Mouse (Mus musculus) cerebellum, postnatal 10 days (tissue): ENCODE measurements around the gene Katnal1.

ENCODE experiments used
- DNase-seq, 2 experiments: peaks; one replicate each; pipeline ENCODE4 v3.0.0; 2021; ENCODE audit warnings: mixed read lengths in 2 of 2

Gene Katnal1

DNA sequence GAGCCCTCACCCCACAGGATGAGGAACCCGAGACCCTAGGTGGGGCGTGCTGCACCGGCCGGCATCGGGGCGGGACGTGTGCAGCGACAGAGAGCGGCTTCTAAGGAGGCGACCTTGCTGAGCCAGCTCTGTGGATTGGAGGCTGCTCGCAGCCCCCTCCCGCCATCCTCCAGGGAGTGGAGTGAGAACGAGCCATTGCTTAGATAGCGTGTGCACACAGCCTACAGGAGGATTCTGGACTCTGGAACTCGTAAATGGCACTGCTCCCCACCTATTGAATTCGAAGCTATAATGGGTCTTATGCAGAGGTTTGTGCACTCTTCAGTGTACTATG is at the start of gene Katnal1:
Gene Katnal1, minus strand, starts transcription at position 205 of the 334 bp plus-strand sequence.
- no peak for DNase-seq

DNA sequence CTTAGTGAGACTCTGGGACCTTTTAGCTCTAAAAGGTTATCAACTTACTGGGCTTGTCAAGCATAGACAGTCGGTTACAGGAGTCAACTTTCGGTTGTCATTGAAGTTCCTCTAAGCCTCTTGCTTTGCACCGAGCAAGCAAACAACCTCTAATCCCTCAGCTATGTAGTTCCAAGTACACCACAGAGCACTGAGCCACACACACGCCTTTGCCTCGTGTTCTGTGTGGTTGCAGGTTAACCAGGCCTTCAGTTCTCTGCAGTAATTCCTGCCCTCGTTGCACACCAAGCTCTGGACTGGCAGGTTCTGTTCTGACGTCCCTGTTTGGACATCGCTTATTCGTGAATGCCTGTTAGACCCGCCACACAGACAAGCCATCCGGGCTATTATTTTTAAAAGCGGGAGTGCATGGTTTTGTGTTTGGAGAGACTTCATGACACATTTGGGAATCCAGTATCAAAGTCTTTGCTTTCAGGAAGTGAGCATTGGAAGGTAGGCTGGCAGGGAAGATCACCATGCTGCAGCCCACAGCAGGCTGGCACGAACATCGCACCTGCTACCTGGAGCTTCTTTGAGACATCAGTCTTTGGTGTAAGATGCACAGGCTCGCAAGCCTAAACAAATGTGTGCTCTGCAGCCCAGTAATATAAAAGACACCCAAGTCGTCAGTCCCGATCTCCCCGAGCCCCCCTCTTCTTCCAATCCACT is 49.5 kb upstream of the Katnal1 start:
- no peak for DNase-seq

DNA sequence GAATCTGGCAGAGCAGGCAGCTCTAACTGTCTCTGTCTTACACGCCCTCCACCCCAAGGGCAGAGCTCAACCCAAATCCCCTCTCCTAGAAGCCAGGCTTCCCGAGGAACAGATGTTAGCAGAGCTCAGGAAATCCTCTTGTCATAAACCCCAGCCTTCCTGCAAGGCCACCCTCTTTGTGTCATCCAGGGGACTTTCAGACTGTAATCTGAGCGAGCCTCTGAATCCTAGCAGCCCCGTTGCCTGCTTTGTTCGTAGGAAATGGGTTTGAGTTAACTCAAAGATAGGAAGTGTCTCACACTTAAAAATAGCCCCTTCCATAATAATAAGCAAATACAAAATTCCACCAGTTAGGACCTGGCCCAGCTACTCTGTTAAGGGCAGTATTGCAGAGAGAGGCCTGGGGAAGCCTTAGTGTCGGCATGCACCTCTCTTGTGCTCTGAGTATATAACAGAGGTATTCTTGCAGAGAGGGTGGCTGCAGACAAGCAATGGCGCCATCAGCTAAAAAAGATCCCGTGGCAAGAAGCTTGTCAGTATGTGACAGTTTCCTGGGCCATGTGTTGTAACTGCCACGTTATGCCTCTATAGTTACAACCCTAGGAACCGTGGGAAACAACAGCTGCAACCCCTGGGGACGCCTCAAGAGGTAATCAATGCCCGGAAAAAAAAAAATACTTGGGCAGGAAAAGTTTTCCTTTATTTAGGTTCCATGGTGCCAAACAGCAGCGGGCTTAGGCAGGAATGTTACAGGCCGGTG is 48.8 kb upstream of the Katnal1 start:
- no peak for DNase-seq

DNA sequence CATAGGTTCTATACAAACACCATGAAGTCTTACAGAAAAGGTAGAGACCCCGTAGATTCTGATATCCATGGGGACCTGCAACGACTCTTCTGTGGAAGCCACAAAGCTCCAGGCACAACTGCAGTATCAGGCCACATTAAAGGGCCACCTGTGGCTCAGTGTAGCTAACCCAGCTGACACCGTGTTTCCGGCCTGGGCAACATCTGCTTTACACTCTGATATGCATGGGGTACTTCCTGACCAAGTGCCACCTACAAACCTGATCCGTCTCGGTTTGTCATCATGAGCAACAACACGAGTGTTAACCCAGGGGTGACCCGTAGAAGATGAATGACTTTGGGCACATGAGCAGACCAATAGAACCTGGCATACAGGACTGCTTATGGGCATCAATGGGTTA is 47.8 kb upstream of the Katnal1 start:
- DNase-seq = no peak

DNA sequence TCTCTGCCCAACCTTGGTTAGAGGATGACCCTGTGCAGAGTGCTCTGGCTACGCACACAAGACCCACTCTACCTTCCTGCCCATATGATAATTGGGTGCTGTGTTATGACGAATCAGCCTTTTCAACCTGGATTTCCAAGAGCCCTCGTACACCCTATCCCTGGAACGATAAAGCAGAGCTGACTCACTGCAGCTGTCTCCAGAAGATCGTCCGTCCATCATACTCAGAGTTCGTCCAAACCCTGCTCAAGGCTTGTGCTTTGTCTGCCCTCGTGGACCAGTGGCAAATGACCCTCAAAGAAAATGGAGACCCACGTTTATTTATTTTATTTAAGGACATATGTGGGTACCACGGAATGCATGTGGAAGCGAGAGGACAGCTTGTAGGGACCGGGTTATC is 45.9 kb upstream of the Katnal1 start:
- DNase-seq = no peak

DNA sequence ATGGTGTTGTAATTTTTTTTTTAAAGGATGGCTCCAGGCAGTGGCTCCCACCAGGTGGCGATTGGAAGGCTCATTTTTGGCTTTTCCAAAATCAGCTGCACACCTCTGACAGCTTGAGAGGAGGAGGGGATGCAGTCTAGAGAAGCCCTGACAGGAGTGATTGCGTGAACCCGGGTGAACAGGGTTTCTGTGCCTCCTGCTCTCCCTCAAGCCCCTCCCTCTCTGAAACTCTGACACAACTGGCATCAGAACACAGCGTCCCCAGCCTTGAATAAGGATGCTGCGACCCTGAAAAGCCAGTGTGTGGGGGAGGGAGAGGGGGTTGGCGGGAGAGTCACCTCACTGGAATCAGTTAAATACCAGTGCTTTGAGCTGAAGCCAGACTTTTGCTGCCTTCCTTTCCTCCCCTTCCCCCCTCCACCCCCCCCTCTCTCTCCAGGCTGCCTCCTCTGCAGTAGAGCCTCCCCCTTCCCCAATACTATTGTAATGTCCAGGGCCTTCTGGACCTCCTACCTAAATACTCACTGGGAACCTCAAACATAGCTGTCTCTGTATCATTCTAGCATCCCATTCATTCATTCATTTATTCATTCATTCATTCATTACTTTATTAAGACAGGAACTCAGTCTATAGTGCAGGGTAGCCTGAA is 44.0 kb upstream of the Katnal1 start:
- DNase-seq = peak; percentile 58 to 64

DNA sequence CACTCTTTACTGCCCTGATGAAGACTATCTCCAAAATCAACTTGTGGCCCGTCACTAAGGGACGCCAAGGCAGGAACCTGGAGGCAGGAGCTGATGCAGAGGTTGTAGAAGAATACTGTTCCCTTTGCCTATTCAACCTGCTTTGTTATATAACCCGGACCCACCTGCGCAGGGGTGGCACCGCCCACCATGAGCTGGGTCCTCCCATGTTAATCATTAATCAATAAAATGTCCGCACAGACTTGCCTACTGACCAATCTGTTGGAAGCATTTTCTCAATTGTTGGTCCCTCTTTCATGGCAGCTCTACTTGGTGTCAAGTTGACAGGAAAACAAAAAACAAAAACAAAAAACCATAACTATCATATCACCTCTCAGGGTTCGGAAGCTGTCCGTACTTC is 43.0 kb upstream of the Katnal1 start:
- no peak for DNase-seq

DNA sequence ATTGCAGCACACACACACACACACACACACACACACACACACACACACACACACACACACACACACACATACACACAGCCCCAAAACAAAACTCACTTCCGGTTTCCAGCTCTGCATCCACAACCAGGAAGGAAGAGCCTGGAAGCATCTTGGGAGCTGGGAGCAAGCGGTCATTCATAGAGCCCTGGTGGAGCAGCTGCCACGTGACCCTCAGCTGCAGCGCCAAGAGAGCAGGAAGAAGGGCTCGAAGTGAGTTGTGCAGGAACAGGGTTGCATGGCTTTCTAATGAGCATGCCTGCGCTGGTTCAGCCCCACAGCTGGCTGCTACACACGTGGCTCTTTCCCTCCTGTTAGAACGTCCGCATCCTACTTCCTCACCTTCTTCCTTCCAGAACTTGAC is 40.5 kb upstream of the Katnal1 start:
- DNase-seq = no peak

DNA sequence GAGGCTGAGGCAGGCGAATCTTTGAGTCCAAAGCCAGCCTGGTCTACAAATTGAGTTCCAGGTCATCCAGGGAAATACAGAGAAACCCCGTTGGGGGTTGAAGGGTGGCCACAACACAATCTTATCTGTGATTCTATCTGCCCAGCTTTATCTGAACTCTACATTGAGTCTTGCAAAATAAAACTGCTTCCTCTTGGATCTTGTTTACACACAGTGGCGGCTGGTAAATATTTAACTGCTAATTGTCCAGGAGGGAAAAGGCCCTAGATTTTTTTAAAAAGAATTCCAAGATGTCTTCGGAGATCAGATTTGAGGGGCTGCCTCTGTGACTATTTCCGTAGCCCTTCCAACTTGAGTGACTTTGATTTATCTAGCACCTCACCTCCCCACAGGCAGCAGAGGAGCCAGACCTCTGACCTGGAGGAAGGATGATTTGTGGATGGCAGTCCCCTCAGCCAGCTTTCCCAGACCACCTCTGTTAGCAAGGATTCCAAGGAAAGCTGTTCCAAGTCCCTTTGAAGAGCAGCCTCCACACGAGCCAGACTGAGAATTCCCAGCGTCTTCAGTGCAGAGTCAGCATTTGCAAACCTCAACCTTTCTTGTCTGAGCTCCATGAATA is 39.9 kb upstream of the Katnal1 start:
- DNase-seq = no peak

DNA sequence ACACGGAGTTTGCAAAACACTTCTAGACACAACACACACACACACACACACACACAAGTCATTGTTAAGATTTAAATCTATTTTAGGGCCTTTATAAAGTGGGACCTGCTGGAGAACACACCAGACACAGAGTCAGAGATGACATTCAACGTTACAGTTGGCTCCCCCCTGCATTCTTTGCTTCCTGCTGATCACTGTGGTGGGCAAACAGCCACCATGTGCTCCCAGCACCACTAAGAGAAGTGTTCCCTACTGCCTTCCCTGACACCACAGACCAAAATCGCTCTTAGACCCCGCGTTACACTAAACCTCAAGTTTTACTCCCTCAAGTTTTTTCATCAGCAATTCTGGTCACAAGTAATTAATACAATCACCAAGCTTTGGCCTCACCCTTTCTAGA is 39.1 kb upstream of the Katnal1 start:
- DNase-seq = no peak

DNA sequence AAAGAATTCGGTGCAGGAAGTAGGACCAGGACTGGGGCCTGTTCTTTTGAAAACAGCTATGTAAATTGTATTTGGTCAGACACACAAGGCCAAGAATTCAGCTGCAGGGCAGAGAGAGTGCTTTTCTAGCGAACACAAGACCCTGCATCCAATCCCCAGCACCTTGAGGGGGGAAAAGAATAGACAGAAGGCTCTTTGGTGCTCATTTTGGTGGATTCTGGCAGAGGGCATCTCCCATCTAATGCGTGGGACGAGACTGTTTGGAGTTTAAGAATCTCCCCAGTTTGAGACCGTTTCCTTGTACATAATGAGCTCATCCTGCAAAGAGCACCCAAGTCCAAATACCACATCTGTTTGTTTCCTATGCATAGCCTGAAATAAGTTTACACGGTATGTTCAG is 37.3 kb upstream of the Katnal1 start:
- no peak for DNase-seq

DNA sequence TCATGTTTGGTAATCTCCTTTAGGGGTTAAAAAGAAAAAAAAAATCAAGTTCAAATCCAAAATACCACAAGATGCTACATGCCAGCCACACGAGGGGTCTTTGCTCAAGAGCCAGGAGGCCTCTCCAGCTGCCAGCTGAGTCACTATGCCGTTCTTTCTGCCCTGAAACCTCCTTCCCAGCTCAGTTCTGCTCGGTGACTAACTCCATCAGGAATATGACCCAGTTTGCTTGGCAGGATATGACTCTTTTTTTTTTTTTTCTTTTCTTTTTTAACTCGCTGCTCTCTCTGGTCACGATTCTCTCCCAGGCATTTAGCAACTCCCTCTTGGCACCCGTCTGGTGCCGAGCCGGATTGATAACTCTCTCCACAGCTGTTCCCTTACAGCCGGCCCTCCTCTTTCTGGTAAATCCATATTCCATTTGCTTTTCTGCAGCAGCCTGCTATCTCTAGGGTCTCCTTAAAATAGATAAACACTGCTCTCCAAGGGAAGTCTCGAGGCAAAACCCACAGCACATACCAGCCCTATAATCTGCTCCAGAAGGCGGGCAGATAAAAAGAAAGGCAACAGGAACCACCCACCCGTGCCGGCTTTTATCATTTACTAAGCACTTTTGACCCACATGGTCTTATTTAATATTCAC is 36.7 kb upstream of the Katnal1 start:
- peak; percentile 55 to 66 for DNase-seq

DNA sequence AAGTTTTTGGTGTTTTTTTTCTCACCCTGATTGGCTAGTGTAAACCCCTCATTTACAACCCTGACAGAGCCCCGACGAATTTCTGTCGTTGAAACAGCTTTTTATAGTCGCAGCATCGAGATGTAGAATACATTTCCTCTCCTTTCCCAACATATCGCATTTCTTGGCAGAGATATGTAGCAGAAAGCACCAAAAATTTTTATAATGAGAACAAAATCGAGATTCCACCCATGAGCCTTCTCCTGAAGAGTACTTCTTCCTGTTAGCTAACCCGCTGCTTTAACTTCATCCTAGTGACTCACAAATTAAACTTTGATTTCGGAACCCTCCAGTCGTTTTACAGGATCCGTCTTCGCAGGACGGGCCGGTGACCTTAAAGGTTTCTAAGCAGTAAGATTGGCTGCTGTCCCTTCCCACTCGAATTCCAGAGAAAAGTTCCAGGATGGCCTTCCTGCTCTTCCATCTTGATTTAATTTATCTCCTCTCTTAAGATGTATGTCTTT is 36.0 kb upstream of the Katnal1 start:
- no peak for DNase-seq

DNA sequence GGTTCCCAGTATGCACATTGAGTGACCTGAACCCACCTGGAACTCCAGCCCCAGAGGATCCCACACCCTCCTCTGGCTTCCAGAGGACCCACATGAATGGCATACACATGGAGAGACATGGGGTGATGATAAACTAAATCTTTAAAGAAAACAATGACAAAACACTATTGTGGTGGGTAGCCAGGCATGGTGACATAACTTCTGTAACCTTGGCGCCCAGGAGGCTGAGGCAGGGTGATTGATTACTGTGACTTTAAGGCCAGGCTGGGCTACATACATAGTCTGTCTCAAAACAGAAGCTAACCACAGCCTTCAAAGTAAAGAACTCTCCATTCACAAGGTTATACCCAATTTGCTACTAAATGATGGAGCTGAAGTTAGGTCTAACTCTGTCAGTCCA is 35.1 kb upstream of the Katnal1 start:
- DNase-seq = no peak

DNA sequence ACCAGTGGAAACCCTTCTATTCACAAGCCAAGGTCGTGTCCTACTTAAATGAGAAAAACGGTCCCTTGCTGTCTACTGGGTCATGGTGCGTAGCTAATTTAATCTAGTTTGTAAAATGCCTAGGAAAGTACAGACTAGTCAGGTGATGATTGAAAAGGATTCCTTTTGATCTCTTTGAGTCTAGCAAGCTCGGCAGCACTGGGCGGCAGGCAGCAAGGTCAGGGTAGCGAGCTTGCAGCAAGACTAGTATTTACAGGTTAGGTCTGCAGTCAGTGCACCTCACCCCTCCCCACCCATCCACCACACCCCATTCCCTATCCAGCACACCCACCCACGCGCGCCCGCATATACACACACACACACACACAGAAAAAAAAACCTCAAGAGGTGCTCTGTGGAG is 31.1 kb upstream of the Katnal1 start:
- no peak for DNase-seq

DNA sequence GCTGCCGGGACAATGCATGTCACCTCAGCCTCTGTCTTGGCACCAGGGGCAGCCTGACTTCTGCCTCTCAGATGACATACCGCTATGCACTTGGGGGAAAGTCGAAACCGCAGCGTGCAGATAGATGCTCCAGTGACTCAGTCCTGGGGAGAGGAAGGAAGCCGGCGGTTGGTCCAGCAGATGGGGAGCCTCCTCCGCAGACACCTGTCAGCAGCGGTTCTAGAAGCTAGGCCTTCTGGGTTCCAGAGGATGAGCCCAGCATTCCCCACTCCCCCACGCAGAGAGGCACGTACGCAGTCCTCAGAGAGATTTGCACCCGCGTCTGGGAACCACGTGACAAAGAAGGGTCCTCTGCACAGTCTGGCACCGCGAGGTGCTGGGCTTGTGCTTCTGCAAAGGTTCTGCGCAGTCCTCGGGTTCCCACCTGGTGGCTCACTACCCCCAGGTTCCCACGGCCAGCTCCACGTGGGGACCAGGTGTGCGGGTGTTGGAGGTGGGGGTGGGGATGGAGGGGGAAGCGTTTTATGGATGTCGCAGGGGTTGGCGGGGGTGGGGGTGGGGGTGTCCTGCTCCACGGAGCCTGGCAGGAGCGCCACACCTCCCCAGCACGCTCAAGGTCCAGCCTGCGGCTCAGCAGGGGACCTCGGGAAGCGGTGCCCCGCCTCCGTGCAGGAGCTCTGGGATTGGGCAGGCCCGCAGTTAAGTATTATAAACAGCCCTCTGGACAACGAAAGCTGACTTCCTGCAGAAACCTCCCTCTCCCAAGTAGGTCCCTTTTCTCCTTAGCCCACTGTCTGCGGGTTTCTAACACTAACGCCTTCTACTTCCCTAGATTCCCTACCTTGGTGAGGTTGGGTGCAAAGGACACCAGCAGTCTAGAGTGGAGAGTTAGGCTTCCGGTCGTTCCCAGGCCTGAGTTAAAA is 30.2 kb upstream of the Katnal1 start:
- peak; percentile 51 to 57 for DNase-seq

DNA sequence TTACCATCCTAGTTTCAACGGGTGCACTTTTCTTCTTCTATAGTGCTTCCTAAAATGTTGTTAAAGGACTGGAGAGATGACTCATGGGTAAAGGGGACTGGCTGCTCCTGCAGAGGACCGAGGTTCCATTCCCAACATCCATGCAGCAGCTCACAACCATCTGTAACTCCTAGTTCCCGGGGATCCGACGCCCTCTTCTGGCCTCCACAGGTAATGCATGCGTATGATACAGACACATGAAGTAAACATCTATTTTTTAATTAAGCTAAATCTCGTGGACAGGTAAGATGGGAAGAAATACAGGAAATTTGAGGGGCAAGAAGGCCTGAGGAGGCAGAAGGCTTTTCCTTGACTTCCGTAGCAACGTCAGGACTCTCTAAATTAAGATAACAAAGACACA is 29.2 kb upstream of the Katnal1 start:
- DNase-seq = peak in 1 of 2 experiments; percentile 49

DNA sequence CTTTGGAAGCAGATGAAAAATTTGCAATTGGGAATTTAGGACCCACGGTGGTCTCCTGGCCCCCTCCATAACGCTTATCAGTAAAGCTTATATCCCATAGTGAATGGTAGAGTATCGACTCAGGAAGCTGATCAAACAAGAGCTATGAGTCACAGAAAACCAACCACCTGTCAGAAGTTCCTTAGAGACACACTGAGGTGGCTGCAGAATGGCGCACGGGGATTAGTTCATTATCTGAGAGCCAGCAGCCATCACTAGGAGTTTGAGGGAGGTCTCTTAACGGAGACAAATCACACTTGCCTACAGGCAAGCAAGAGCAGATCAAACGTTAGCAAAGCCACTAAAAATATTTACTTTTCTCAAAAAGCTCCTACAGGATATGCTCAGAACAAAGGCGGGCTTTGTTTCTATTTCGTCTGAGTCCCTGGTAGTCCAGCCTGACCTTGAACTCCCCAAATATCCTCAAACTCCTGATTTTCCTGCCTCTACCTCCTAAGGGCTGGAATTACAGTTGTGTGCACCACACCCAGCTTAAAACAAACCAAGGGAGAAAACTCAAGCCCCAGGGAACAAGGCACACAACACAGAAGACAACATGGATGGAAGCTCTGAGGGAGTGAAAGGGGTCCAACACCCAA is 27.9 kb upstream of the Katnal1 start:
- DNase-seq = no peak

DNA sequence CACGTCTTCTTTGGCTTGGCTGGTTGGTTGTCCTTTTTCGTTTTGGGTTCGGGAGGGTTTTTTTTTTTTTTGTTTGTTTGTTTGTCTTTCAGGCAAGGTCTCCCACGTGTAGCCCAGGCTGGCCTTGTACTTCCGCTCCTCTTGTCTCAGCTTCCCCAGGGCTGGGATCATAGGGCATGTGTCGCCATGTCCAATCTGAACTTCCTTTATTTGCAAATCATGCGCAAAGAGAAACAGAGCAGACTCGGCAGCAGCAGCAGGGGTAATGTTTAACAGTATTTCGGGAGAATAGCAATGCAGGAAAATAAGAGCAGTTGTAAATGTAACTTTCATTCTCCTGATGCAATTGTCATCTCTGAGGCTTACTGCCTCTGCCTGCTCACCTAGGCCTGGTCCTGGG is 27.0 kb upstream of the Katnal1 start:
- no peak for DNase-seq

DNA sequence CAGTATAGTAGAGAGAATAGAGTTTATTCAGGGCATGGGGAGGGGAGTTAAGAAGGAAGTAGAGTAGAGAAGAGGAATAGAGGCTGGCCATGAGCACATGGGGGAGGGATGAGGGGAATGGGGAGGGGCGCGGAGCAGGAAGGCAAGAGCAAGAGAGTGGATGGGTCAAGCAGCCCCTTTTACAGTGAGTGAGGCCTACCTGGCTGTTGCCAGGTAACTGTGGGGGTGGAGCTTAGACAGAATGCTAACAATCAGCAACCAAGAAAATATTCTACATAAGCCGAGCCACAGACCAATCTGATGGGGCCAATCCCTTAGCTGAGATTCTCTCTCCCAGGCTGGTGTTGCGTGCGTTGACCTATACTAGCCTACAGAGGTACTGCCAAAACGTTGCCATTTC is 26.5 kb upstream of the Katnal1 start:
- no peak for DNase-seq

DNA sequence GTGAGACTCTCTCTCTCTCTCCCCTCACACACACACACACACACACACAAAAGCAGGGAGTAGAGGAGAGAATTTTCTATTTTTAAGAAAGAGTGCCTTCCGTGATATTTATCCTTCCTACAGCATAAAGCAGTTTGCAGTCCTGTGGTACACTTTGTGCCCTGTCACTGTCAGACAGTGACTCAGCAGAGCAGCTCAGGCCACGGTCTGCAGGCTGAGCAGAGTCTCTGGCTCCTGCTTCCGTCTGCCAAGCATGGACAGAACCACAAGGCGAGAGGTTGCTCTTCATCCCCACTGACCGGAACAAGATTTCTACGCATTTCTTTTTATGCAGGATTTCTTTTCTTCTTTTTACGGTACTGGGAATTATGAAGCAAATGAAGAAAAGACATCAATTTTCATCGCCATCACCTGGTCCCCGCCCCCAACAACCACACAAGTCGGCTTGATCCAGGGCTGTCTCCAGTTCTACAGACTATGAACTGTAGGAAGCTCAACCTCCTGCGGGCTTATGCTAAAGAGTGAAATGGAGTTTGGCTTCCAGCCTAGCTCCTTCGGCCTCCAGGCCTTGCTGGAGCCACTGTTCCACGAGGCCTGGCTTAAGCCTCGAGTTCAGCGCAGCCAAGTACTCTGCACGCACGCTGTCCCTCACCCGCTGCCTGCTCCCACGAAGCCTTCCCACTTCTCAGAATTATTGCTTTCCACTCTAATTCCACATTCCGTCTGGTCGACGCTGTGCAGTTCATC is 25.4 kb upstream of the Katnal1 start:
- DNase-seq = peak; percentile 66 to 83
